Mouse (Mus musculus) hindbrain, embryonic 14.5 days (tissue): ENCODE results near the gene Ankzf1. TPM values are rescaled to one million over a fixed set of nuclear protein-coding genes. Genes with fewer than 3 reads are reported as not detected.

ENCODE experiments used
- ATAC-seq: fragments of 200-750 bp; cut with Nextera tagmentation; 2 replicates; pipeline ENCODE4 v1.8.0; 2017; ENCODE audit warnings: moderate number of reproducible peaks, mild to moderate bottlenecking, moderate TSS enrichment, moderate library complexity; ENCODE audit not compliant: low FRiP score
- DNase-seq: peaks from one replicate; pipeline ENCODE4 v3.0.0-alpha.2; 2015; ENCODE audit warnings: low spot score
- H3K27ac ChIP-seq: fragments of 300-500 bp; sonication (generic); 2 replicates; pipeline ENCODE4 v1.5.1; 2014; ENCODE audit warnings: mild to moderate bottlenecking, moderate library complexity
- H3K27me3 ChIP-seq: fragments of 300-500 bp; sonication (generic); 2 replicates; pipeline ENCODE4 v1.6.1; 2014; ENCODE audit warnings: mild to moderate bottlenecking, low read length, mixed read lengths; ENCODE audit not compliant: control insufficient read depth, insufficient read depth
- H3K36me3 ChIP-seq: fragments of 300-500 bp; sonication (generic); replicated peaks from 2 replicates; pipeline ENCODE4 v1.6.1; 2014; ENCODE audit not compliant: control insufficient read depth, insufficient read depth
- H3K4me1 ChIP-seq: fragments of 300-500 bp; sonication (generic); replicated peaks from 2 replicates; pipeline ENCODE4 v1.6.1; 2014; ENCODE audit warnings: antibody characterized with exemption, low read length, mixed read lengths; ENCODE audit not compliant: control insufficient read depth, insufficient read depth
- H3K4me2 ChIP-seq: fragments of 300-500 bp; sonication (generic); replicated peaks from 2 replicates; pipeline ENCODE4 v1.6.1; 2014; ENCODE audit warnings: mild to moderate bottlenecking, moderate library complexity
- H3K4me3 ChIP-seq: fragments of 300-500 bp; sonication (generic); replicated peaks from 2 replicates; pipeline ENCODE4 v1.5.1; 2014; ENCODE audit warnings: mild to moderate bottlenecking, low read length
- H3K9ac ChIP-seq: fragments of 300-500 bp; sonication (generic); 2 replicates; pipeline ENCODE4 v1.6.1; 2014
- H3K9me3 ChIP-seq: fragments of 300-500 bp; sonication (generic); 2 replicates; pipeline ENCODE4 v1.6.1; 2016; ENCODE audit warnings: low read length; ENCODE audit not compliant: control insufficient read depth
- WGBS: fragments of 180-500 bp; shearing (Covaris S2); extraction: QIAGEN DNeasy Blood & Tissue Kit; methylation state at CpG from one replicate; pipeline ENCODE4 v1.1.7; 2014; 5-methylcytosine and 5-hydroxymethylcytosine counted together
- polyA plus RNA-seq: library from polyadenylated mRNA; unstranded; fragments of >200 nt; fragmentation: Nextera tagmentation; extraction: Ambion mirVana; gene quantifications from 2 replicates; pipeline ENCODE4 v1.2.1, GENCODE M21; 2014

The Ankzf1 gene
- polyA plus RNA-seq, 1 experiment from 2014 or later, result 18.4 TPM

GRCm38 (mm10) chr1:75160256-75160617, 31.7 kb upstream of the Ankzf1 start:
- ATAC-seq, result no peak
- H3K9ac ChIP-seq, result no peak overlapping the region
- H3K36me3 ChIP-seq, result no peaks in the 10 kb centered on the region
- no peaks in the 10 kb centered on the region for H3K9me3 ChIP-seq
- 82% methylated on average over 4 of the region's 4 CpGs for WGBS
- DNase-seq, result no peak
- H3K4me3 ChIP-seq, result no peak overlapping the region
- H3K27me3 ChIP-seq, result no peaks in the 10 kb centered on the region
- H3K4me1 ChIP-seq, result no peaks in the 10 kb centered on the region
- H3K4me2 ChIP-seq, result no peak overlapping the region
- H3K27ac ChIP-seq, result no peak overlapping the region

GRCm38 (mm10) chr1:75168093-75168471, 23.9 kb upstream of the Ankzf1 start:
- Histone ChIP-seq H3K4me2 (peak overlapping the region; percentile 68), H3K27me3 (no peaks in the 10 kb centered on the region), H3K9ac (peak overlapping the region; percentile 80), H3K36me3 (peaks cover 33% of the 10 kb centered on the region), H3K4me1 (peaks cover 9% of the 10 kb centered on the region), H3K4me3 (peak overlapping the region; percentile 79), H3K9me3 (no peaks in the 10 kb centered on the region), H3K27ac (peak overlapping the region; percentile 88)
- DNase-seq (no peak), ATAC-seq (no peak)
- WGBS, result 7% methylated on average over 7 of the region's 7 CpGs

- WGBS, result 1% methylated on average over 57 of the region's 59 CpGs
- Histone ChIP-seq H3K27ac (peak within 1 kb of the TSS; percentile 88), H3K36me3 (peaks cover 39% of the 10 kb centered on the region), H3K4me1 (peaks cover 9% of the 10 kb centered on the region), H3K4me2 (peak within 1 kb of the TSS; percentile 68), H3K9me3 (no peaks in the 10 kb centered on the region), H3K9ac (peak within 1 kb of the TSS; percentile 80), H3K27me3 (no peaks in the 10 kb centered on the region), H3K4me3 (peak within 1 kb of the TSS; percentile 79)
- DNase-seq (peak; percentile 92), ATAC-seq (peak; percentile 97)
These were observed 23.2 kb upstream of the Ankzf1 start, which contains the start of gene Zfand2b for GRCm38 (mm10) chr1:75168472-75169464. Gene Zfand2b, plus strand, starts transcription at chr1:75168646.

GRCm38 (mm10) chr1:75179334-75180104, 12.4 kb upstream of the Ankzf1 start:
- Histone ChIP-seq H3K4me2 (peak overlapping the region; percentile 89), H3K27ac (peak overlapping the region; percentile 38; the same call in 1 of the 2 replicates), H3K9me3 (no peaks in the 10 kb centered on the region), H3K9ac (peak overlapping the region; percentile 61), H3K4me1 (peaks cover 15% of the 10 kb centered on the region), H3K36me3 (peaks cover 63% of the 10 kb centered on the region), H3K4me3 (peak overlapping the region; percentile 45), H3K27me3 (no peaks in the 10 kb centered on the region)
- DNase-seq (peak; percentile 38), ATAC-seq (peak; percentile 49)
- 6% methylated on average over 23 of the region's 23 CpGs for WGBS

- no peaks in the 10 kb centered on the region for H3K9me3 ChIP-seq
- peak within 1 kb of the TSS; percentile 38; the same call in 1 of the 2 replicates for H3K27ac ChIP-seq
- ATAC-seq (peak; percentile 93), DNase-seq (peak; percentile 91)
- peak within 1 kb of the TSS; percentile 45 for H3K4me3 ChIP-seq
- peaks cover 65% of the 10 kb centered on the region for H3K36me3 ChIP-seq
- peak within 1 kb of the TSS; percentile 61 for H3K9ac ChIP-seq
- H3K4me2 ChIP-seq, result peak within 1 kb of the TSS; percentile 89
- H3K27me3 ChIP-seq, result no peaks in the 10 kb centered on the region
- under 1% methylated on average over 31 of the region's 31 CpGs for WGBS
- peaks cover 15% of the 10 kb centered on the region for H3K4me1 ChIP-seq
These were observed 11.8 kb upstream of the Ankzf1 start, which contains the start of gene Abcb6 for GRCm38 (mm10) chr1:75180105-75180590. Gene Abcb6, minus strand, starts transcription at chr1:75180392.

GRCm38 (mm10) chr1:75180741-75181140, 11.2 kb upstream of the Ankzf1 start:
- DNase-seq (no peak), ATAC-seq (no peak)
- 36% methylated on average over 7 of the region's 7 CpGs for WGBS
- Histone ChIP-seq H3K4me1 (peaks cover 15% of the 10 kb centered on the region), H3K9ac (no peak overlapping the region), H3K4me2 (peak overlapping the region; percentile 89), H3K27me3 (no peaks in the 10 kb centered on the region), H3K9me3 (no peaks in the 10 kb centered on the region), H3K4me3 (peak overlapping the region; percentile 45; the same call in 1 of the 2 replicates), H3K36me3 (peaks cover 65% of the 10 kb centered on the region), H3K27ac (no peak overlapping the region)

GRCm38 (mm10) chr1:75181377-75181870, 10.5 kb upstream of the Ankzf1 start:
- H3K4me2 ChIP-seq, result no peak overlapping the region
- no peak for DNase-seq
- H3K9ac ChIP-seq, result no peak overlapping the region
- peaks cover 15% of the 10 kb centered on the region for H3K4me1 ChIP-seq
- no peaks in the 10 kb centered on the region for H3K27me3 ChIP-seq
- H3K36me3 ChIP-seq, result peaks cover 65% of the 10 kb centered on the region
- H3K9me3 ChIP-seq, result no peaks in the 10 kb centered on the region
- ATAC-seq, result no peak
- WGBS, result 81% methylated on average over 4 of the region's 4 CpGs
- H3K4me3 ChIP-seq, result no peak overlapping the region
- no peak overlapping the region for H3K27ac ChIP-seq

GRCm38 (mm10) chr1:75182160-75182559, 9.8 kb upstream of the Ankzf1 start:
- no peaks in the 10 kb centered on the region for H3K9me3 ChIP-seq
- H3K4me2 ChIP-seq, result no peak overlapping the region
- no peak overlapping the region for H3K4me3 ChIP-seq
- no peak overlapping the region for H3K9ac ChIP-seq
- WGBS, result 73% methylated on average over 4 of the region's 4 CpGs
- peaks cover 65% of the 10 kb centered on the region for H3K36me3 ChIP-seq
- no peak overlapping the region for H3K27ac ChIP-seq
- no peak for ATAC-seq
- peaks cover 15% of the 10 kb centered on the region for H3K4me1 ChIP-seq
- DNase-seq, result no peak
- H3K27me3 ChIP-seq, result no peaks in the 10 kb centered on the region
